Mouse (Mus musculus) right cerebral cortex, adult 2 months (tissue): Measurements from ENCODE around the gene Akain1.
A peak's percentile ranks its signal among the peaks of the same experiment; 100 is the strongest.

ENCODE experiments used
- DNase-seq, 2 experiments: peaks; one replicate each; pipeline ENCODE4 v3.0.0; 2021 to 2022; ENCODE audit warnings: low spot score in 2 of 2

Gene Akain1

DNA sequence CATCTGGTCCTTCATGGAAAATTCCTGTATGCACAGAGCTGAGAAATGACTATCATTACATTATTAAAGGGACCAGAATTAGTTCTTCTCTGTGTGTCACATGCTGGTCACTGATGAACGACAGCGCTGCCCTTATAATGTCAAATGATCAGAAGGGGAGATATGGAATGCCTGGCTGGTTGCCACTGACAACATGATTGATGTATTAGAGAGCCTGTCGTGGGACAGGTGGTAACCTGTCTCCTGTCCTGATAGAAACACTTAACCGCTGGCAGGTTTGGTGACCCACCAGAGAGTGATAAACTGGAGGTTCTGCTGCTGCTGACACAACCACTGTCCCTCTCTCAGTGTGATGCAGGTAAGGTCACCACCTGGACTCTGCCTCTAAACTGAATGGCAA is 40.1 kb downstream of the Akain1 start:
- no peak for DNase-seq

DNA sequence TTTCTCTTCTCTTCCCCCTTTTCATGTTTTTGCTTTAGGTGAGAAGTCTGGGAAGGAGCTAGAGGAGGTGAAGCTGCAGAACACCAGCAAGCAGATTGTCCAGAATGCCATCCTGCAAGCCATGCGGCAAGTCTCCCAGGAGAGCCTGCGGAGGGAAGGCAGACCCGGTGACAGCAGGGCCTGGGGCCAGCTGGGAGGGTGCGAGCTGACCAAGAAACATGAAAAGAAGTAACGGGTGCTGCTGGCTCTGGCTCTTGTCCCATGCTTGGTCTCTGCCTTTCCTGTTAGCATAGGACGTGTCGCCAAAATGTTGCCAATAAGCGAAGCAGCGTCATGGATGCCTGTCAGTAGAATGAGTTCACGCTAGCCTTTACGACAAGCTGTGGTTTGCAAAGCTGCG is 48.0 kb downstream of the Akain1 start:
- DNase-seq, result no peak

DNA sequence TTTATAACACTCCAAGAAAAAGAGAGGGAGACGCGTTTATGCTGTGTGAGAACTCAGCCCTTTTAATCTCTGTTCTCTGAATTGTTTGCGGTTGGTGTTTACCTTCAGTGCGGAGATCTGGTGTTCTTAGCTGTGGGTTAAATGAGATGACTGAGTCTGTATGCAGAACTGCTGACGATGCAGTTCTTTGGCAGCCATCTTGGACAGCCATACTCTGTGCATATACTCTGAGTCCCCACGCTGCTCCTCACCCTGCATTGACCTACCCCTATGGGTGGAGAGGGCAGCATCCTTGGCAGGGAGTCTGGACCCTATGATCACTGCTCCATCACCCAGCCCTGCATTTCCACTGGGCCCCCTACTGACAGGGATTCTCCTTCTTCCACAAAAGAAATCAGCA is 48.8 kb downstream of the Akain1 start:
- no peak for DNase-seq

DNA sequence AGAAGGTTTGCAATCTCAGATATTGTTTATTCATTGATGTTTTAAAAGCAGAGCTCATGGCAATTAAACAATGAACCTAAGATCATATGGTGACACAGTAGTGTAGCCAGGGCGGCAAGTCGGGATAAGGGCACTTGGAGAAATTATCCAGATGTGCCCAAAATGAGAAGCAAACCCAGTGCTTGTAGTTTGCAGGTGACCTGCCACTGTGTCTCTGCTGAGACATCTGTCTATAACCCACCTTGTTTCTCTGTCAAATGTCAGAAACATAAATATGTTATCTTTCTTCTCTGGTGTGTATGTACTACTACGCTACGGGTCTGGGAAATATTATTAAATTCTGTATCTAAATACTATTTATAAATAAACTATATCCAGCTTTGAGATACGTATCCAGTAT is 49.7 kb downstream of the Akain1 start:
- DNase-seq, result no peak

DNA sequence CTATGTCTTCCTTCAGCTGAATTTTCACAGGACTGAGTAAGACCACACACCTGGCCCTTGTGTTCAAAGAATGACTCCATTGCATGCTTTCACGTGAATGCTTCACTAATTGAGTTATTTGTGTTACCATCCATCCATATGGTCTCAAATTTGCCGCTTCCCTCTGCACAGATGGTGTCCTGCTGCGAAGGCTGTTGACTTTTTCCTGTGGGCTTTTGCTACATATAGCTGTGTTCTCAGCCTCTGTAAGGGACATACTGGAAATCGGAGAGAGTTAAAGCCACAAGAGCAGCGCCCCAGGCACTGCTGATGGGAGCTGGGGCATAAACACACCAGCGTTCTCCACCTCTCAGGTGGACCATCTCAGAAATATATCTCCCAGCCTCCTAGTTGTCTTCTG is 53.2 kb downstream of the Akain1 start:
- peak; percentile 44 to 52 for DNase-seq

DNA sequence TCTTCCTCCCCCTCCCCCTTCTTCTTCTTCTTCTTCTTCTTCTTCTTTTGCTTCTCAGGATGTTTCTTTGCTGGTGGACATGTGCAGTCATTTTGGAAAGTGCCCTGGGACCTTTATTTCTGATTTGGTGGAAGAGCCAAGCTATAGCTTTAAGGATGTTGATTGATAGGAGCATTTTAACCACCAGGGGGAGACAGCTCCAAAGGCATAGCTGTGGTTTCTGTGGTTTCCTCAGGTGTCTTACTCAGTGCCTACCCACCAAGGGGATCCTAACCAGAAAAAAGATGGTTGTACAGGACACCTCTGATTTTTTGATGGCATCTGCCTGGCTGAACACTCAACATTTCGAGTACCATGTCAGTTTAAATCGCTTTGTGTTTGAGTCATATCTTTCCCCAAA is 56.4 kb downstream of the Akain1 start:
- no peak for DNase-seq

DNA sequence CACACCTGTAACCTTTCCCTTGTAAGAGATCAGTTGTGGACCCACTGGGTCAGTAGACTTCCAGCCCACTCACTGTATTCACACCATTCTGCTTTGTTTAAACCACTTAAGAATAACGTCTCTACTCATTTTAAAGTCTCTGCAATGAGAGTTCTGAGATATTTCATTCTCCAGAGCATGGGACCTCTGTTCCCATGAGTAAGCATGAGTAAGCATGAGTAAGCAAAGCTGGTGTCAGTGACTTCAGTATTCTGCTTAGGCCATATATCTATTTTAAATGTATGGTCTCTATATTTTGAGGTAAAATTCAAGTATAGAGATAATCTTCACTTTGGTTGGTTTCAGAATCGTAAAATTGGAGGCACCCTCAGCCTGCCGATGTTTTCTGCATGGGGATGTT is 57.0 kb downstream of the Akain1 start:
- no peak for DNase-seq

DNA sequence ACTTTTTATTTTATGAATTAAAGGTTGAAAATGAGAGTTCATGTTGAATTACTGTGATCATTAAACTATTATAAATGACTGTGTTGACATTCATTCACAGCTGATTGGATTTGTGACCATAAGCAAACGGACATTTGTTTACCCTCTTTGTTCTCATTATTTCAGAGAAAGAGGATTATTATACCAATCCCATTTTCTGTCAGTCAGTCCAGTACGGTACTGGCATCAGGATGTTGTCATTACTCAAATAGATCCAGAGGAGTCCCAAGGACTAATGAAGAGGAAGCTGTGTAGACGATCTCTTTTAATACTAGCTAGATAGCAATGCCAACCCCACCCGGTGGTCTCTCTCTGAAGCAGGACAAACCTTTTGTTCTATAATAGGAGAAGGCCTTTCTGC is 58.2 kb downstream of the Akain1 start:
- no peak for DNase-seq

DNA sequence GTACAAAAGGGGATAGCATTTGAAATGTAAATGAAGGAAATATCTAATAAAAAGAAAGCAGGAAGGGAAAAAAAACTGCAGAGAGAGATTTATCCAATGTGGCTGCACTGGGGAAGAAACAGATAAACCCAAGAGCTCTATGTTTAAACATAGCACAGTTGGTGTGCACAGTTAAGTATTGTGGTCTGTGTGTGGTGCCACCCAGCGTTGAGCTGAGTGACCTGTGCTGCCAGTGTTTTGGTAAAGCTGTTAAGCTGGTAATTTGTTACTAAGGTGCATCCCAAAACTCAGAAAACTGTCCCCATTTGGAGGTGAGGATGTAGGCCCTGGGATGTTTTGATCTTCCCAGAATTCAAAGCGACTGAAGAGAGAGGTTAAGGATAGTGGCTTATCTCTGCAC is 59.8 kb downstream of the Akain1 start:
- DNase-seq, result no peak

DNA sequence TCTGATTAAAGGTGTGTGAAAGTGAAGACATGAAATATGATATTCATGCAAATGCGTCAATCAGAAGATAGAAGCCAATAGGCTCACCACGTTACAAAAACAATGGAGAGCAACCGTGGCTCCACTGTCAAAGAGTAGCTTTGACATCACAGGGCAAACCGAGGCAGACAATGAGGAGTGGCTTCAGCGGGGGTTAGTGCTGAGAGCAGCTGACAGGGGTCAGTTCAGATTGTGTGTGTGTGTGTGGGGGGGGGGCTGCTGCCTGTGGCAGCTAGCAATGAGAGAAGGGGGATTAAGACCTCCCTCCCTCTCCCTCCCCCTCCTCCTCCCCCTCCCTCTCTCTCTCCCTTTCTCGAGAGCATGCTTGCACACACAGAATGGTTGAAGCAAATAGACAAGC is 60.3 kb downstream of the Akain1 start:
- no peak for DNase-seq

DNA sequence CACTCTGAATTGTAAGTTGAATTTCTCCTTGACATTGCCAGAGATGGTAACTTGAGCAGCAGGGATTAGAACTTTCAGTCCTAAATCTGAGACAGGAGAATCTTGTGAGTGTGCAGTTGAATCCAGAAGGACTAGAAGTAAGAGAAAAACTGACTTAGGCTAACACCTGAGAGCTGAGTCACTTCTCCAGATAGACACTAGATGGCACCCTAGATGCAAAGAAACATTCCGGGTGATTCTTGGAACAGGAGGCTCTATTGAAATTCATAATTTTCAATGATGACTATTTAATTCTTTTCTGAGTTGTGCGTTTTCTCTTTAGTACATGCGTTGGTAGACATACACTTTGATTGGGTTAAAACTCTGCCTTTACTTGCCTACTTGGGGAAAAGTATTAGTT is 66.9 kb downstream of the Akain1 start:
- DNase-seq, result peak; percentile 46 to 57

DNA sequence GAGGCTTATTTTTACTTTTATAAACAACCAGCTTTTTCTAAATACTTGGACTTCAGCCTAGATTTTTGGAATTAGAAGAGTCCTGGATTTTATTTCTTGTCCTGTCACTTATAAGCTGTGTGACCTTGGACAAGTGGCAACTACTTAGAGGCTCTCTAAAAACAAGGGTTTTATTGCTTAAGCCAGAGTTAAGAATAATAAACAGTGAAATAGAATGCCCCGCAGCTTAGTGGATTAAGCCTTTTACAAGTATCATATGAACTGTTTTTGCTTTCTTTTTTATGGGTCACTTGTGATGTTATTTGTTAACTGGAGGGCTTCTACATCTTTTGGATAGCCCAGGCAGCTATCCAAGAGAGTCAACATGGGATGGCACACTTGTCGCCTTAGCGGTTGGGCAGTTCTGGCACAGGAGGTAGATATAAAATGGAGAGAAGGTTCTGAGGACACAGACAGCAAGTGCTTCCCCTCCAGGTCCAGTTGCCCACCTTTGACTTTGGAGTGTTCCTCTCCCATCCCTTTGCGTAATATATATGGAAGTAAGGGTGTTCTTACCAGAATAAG is 77.3 kb downstream of the Akain1 start:
- DNase-seq, result no peak

DNA sequence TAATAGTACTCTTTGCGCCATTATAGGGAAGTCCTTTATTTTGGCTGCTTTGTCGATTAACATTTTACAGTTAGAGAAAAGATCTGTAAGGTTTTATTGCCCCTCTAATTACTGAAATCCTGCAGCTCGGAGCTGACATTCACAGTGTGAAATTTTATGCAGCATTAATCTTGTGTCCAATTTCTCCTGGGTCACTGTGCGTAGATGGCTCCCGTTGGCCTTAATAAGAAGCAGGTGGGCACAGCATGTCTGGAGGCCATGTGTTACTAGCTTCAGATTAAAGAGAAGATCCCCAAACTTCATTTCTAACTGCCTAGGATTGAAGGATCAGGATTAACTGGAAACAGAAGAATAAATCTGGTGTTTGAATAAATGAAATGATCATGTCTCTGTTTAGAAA is 92.3 kb downstream of the Akain1 start:
- DNase-seq, result no peak
